Comparison of ENCODE assay signal across 8 mouse cellular contexts in the genomic region with DNA sequence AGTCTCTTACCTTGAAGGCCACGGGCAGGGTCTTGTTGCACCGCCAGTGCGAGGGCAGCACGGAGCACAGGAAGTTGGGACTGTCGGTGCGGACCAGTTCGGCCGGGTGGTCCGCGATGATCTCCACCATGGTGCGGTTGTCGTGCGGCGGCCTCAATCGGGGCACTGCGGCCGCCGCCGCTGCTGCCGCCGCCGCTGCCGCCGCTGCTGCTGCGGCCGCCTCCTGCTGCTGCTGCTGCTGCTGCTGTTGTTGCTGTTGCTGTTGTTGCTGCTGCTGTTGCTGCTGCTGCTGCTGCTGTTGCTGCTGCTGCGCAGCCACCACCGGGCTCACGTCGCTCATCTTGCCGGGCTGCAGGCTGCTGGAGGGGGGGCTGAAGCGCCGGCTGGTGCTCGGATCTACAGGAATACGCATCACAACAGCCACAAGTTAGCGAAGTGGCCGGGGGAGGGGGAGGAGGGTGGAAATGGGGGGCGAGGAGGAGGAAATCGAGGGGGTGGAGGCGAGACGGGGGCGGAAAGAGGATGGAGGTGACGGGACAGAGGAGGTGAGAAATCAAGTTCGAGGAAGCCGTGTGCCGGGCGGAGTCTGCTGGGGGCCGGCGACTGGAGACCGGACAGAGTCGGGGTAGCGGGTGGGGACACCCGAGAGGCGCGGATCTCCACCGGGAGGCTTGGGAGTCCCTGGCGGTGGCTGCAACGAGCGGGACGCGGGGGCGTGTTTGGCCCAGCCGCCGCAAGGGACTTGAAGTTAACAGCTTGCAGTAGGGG. TPM values are rescaled to one million over a fixed set of nuclear protein-coding genes. Genes with fewer than 3 reads are reported as not detected.
DNase-seq lines count a peak whose midpoint lies in the region; ATAC-seq and TF ChIP-seq lines count a peak whose summit lies in the region.

No protein-coding gene starts in this region.

- H3K9me3 ChIP-seq in forebrain, postnatal 0 days (ENCODE audit: low read length), result no peaks in the 10 kb centered on the region
- H3K9me3 ChIP-seq in hindbrain, embryonic 15.5 days, result no peaks in the 10 kb centered on the region
- H3K9me3 ChIP-seq in limb, embryonic 15.5 days, result no peaks in the 10 kb centered on the region
- H3K9me3 ChIP-seq in midbrain, embryonic 14.5 days (ENCODE audit: control insufficient read depth, low read length), result no peaks in the 10 kb centered on the region

- H3K27me3 ChIP-seq in forebrain, postnatal 0 days (ENCODE audit: insufficient read depth, low read length), result peaks cover 40% of the 10 kb centered on the region
- H3K27me3 ChIP-seq in hindbrain, embryonic 15.5 days, result peaks cover 59% of the 10 kb centered on the region
- peaks cover 53% of the 10 kb centered on the region for H3K27me3 ChIP-seq in limb, embryonic 15.5 days
- peaks cover 79% of the 10 kb centered on the region for H3K27me3 ChIP-seq in midbrain, embryonic 14.5 days (ENCODE audit: control insufficient read depth, insufficient read depth, low read length)

- peak; percentile 18 to 25 for DNase-seq in cerebellum, postnatal 25 days
- no peak for DNase-seq in cerebellum, adult 8-10 months
- peak; percentile 19 for DNase-seq in forebrain, postnatal 0 days
- peak; percentile 56 for DNase-seq in midbrain, embryonic 14.5 days
- DNase-seq in spleen, postnatal 4 days (ENCODE audit: low spot score in 2 of 2), result peak; percentile 36 to 74

- TF ChIP-seq CTCF in forebrain, postnatal 0 days (IDR thresholded peaks at IDR 0.05; ENCODE audit: low read depth), result no peak

- peaks cover 9% of the 10 kb centered on the region; the same call in 1 of the 2 replicates for H3K4me1 ChIP-seq in forebrain, postnatal 0 days (ENCODE audit: insufficient read depth)
- peaks cover 40% of the 10 kb centered on the region for H3K4me1 ChIP-seq in hindbrain, embryonic 15.5 days (replicated peaks)
- peaks cover 42% of the 10 kb centered on the region for H3K4me1 ChIP-seq in limb, embryonic 15.5 days
- H3K4me1 ChIP-seq in midbrain, embryonic 14.5 days (ENCODE audit: control insufficient read depth, insufficient read depth, low read length), result peaks cover 20% of the 10 kb centered on the region

- H3K36me3 ChIP-seq in forebrain, postnatal 0 days (ENCODE audit: insufficient read depth), result no peaks in the 10 kb centered on the region
- no peaks in the 10 kb centered on the region for H3K36me3 ChIP-seq in hindbrain, embryonic 15.5 days
- no peaks in the 10 kb centered on the region for H3K36me3 ChIP-seq in limb, embryonic 15.5 days
- no peaks in the 10 kb centered on the region for H3K36me3 ChIP-seq in midbrain, embryonic 14.5 days (ENCODE audit: control insufficient read depth, insufficient read depth, low read length)

- peak overlapping the region; percentile 56 for H3K9ac ChIP-seq in forebrain, postnatal 0 days
- H3K9ac ChIP-seq in hindbrain, embryonic 15.5 days, result peak overlapping the region; percentile 60
- H3K9ac ChIP-seq in limb, embryonic 15.5 days, result peak overlapping the region; percentile 59
- H3K9ac ChIP-seq in midbrain, embryonic 14.5 days (replicated peaks; ENCODE audit: low read length), result peak overlapping the region; percentile 52

- H3K4me3 ChIP-seq in forebrain, postnatal 0 days (ENCODE audit: low read depth, low read length), result peak overlapping the region; percentile 70
- peak overlapping the region; percentile 75 for H3K4me3 ChIP-seq in hindbrain, embryonic 15.5 days
- H3K4me3 ChIP-seq in limb, embryonic 15.5 days, result peak overlapping the region; percentile 60
- H3K4me3 ChIP-seq in midbrain, embryonic 14.5 days (replicated peaks; ENCODE audit: low read depth, low read length), result peak overlapping the region; percentile 63

- peak; percentile 40 for ATAC-seq in activated CD4-positive, CD25-positive, alpha-beta regulatory T cell, adult 4 months
- peak; percentile 45 for ATAC-seq in forebrain, postnatal 0 days
- no peak for ATAC-seq in hindbrain, embryonic 15.5 days (ENCODE audit: low FRiP score, low read depth)
- 0 out of 2 replicates have a peak, but pooled peaks have one; percentile 3 for ATAC-seq in limb, embryonic 15.5 days (ENCODE audit: insufficient number of reproducible peaks, low FRiP score, low TSS enrichment, low read depth)
- ATAC-seq in midbrain, embryonic 14.5 days (ENCODE audit: low FRiP score, low TSS enrichment), result peak; percentile 47

- no peak overlapping the region for H3K27ac ChIP-seq in forebrain, postnatal 0 days (ENCODE audit: low read depth, low read length)
- no peak overlapping the region for H3K27ac ChIP-seq in hindbrain, embryonic 15.5 days (replicated peaks)
- H3K27ac ChIP-seq in limb, embryonic 15.5 days, result peak overlapping the region; percentile 78
- no peak overlapping the region for H3K27ac ChIP-seq in midbrain, embryonic 14.5 days (replicated peaks; ENCODE audit: low read depth, low read length)

- WGBS in forebrain, postnatal 0 days, result 2% methylated on average over 61 of the region's 64 CpGs
- WGBS in hindbrain, embryonic 15.5 days, result under 1% methylated on average over 62 of the region's 64 CpGs
- WGBS in limb, embryonic 15.5 days, result under 1% methylated on average over 62 of the region's 64 CpGs
- under 1% methylated on average over 63 of the region's 64 CpGs for WGBS in midbrain, embryonic 14.5 days

- peak overlapping the region; percentile 85 for H3K4me2 ChIP-seq in forebrain, postnatal 0 days (ENCODE audit: low read depth)
- peak overlapping the region; percentile 90 for H3K4me2 ChIP-seq in hindbrain, embryonic 15.5 days
- H3K4me2 ChIP-seq in limb, embryonic 15.5 days, result peak overlapping the region; percentile 92
- peak overlapping the region; percentile 97 for H3K4me2 ChIP-seq in midbrain, embryonic 14.5 days (ENCODE audit: low read length)

RNA-seq across cellular contexts. Expression of gene Supt3, which starts 41.5 kb away (rescaled TPM):
- polyA plus RNA-seq in activated CD4-positive, CD25-positive, alpha-beta regulatory T cell, adult 4 months (2017; shearing (Covaris generic)), result 10 to 100 TPM; 12.6 to 15.1 TPM
- total RNA-seq in forebrain, postnatal 0 days (2014; rRNA removed), result 3.2 and 5.5 TPM in 2 replicates
- 20.5 and 24.5 TPM in 2 replicates for polyA plus RNA-seq in forebrain, postnatal 0 days (2015; fragmentation: Nextera tagmentation; extraction: Ambion mirVana)
- 21.2 and 24.1 TPM in 2 replicates for polyA plus RNA-seq in hindbrain, embryonic 15.5 days (2015; fragmentation: Nextera tagmentation; extraction: Ambion mirVana)
- polyA plus RNA-seq in limb, embryonic 15.5 days (2015; fragmentation: Nextera tagmentation; extraction: Ambion mirVana), result 18.8 and 19.2 TPM in 2 replicates
- polyA plus RNA-seq in midbrain, embryonic 14.5 days (2014; fragmentation: Nextera tagmentation; extraction: Ambion mirVana), result 19.9 and 21.9 TPM in 2 replicates
